Mouse (Mus musculus) c-Kit-positive CD71-positive TER-119-negative erythroid progenitor cells, embryonic 14.5 days (primary cell): ENCODE data around the gene Card19.

Experiments
- DNase-seq: peaks from one replicate; pipeline ENCODE4 v3.0.0-alpha.2; 2013; ENCODE audit warnings: low read depth

Card19 gene

DNA sequence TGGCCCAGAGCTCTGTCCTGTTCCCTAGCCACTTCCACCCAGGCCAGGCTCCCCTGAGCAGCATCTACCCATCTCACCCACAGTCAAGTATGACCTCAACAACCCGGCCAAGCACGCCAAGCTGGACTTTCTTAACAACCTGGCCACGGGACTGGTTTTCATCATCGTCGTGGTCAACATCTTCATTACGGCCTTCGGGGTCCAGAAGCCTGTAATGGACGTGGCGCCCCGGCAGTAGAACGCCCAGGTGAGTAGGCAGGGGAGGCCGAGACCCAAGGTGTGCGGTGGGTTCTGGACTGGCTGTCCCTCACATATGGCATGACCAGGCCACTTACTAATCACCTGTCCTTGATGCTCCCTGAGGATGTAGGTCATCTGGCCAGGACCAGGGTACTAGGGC lies 21.0 kb downstream of the Card19 start:
- no peak for DNase-seq

DNA sequence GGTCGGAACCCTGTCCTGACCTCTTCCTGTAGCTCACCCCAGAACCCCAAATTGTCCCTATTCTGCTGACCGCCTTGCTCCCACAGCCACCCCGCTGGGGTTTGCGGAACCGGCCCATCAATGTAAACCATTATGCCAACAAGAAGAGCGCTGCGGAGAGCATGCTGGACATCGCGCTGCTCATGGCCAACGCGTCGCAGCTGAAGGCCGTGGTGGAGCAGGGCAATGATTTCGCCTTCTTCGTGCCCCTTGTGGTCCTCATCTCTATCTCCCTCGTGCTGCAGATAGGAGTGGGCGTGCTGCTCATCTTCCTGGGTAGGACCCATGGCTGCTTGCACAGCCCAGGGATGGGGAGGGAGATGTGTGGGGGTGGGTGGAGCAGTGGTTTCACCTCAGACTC lies 22.2 kb downstream of the Card19 start:
- no peak for DNase-seq

DNA sequence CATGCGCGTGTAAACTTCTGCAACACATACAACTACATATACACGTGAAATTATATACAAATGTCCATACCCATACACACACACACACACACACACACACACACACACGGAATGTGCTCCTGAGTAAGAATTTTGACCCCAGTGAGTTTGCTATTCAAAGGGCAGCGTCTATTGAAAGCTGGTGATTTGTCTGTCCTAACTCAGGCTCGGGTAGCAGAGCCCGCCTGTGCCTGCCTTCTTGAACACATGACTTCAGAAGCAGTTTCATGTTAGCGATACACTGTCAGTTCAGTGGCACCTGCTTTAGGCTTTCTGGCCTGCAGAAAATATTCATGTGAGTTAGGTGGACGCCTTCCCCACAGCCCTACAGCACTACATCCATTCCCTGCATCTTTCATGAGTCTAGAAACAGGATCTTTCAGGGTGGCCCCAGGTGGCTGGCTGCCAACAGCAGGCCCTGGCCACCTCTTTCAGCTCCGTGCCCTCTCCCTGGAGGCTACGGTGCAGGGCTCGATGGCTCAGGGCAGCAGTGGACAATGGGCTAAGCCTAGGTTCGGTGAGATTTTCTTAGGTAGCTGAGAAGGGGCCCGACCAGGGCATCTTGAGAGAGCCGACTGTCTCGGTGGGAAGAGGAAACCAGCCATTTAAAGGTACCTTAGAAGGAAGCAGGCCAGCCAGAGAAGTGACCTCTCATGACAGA lies 23.5 kb downstream of the Card19 start:
- no peak for DNase-seq

DNA sequence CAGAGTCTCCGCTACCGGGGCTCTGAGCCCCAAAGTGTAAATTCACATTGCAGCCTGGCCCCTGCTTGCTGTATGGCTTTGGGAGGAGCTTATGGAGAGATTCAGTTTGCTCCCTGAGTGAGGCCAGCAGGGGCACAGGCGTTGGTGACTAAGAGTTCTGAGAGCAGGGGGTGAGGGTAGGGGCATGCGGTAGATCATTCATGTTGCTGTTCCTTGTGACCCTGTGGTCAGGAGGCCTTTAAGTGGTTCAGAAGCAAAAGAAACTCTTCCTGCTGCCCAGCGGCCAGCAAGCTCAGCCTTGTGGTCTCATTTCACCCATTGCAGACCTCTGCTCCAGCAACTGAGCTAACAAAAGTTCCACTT lies 24.2 kb downstream of the Card19 start:
- DNase-seq: no peak

- no peak for DNase-seq
Measured at GRCm38 (mm10) chr13:49190876-49191672, 24.8 kb downstream of the Card19 start.

DNA sequence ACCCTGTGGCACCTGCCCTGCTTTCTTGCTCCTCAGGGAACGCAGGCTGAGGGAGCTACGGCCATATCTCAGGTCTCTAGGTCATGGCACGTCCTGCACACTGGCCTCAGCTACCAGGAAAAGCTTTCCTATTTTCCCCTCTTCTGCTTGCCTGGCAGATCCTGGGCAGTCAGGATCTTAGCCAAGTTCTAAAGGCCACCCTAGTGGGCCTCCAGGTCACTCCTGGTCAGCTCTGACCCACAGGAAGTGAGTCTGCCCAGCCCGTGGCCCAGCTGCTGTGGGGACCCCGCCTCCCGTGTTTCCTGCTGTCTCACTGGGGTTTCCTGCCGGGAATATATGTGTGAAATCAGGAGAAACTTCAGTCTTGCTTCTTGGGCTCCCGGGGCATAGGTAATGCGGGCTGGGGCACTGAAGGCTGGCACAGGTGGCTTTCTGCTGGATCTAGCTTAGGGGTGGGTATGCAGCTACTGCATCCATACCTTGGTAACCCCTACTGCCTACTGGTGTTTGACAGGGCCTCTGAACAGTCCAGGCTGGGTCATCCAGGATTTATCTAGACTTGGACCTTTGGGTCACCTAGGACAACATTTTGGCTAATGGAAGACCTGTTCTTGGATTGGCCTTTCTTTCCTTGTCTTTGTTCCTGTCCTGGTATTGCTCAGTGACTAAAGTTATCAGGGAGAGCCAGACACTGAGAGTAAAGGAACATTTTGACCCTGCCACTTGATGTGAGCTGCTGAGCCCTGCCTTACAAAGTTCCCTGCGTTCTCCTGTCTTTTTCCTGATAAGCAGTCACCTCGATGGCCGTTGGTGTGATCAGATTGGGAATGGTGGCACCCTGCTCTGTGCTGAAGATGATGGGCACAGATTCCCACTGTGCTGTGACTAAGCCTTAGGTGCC lies 25.6 kb downstream of the Card19 start:
- DNase-seq: no peak

GRCm38 (mm10) chr13:49188966-49189360 lies 26.9 kb downstream of the Card19 start:
- no peak for DNase-seq

- no peak for DNase-seq
Measured at GRCm38 (mm10) chr13:49188219-49188965, 27.4 kb downstream of the Card19 start.

DNA sequence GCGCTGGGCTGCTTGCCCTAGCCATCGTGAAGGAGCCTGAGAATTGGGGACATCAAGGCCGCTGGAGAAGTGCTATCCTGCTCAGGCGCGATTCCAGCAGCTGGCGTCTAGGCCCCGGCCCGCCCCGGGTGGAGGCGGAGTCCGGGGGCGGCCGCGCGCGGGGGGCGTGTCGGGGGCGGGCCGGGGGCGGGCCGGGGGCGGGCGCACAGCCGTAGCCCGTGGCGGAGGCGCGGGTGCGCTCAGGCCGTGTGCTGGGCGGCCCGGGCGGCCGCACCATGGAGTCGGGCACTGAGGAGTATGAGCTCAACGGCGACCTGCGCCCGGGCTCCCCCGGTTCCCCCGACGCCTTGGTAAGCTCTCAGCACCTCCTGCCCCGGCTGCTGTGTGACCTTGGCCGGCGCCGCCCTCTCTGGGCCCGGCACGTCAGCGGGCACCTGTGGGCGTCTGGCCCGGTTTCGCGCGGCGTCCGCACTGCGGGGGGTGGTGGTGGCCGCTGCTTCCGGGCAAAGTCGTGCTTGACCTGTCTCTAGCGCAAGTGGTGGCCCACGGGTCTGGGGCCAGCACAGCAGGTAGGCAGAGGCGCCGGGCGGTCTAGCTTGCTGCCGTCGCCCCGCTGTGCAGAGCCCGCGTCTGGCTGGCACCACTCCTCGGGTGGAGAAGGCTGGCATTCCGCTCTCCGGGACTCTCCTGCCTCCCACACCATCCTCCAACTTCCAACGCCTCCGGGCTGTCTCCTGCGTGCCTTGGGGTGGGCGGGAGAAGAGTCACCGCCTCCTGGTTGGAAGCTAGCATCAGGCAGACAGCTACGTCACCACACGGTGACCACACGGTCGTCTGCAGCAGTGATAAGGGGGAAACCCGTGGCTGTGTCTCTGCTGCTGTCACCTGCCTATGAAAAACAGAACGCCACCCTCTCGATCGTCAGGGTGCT lies 28.3 kb downstream of the Card19 start, which contains the start of gene Ninj1:
Gene Ninj1 (plus strand): TSS at position 198 of the 931 bp plus-strand sequence.
- peak; percentile 83 for DNase-seq

- no peak for DNase-seq
Measured at GRCm38 (mm10) chr13:49186798-49187287, 29.0 kb downstream of the Card19 start.

- DNase-seq: no peak
Measured at GRCm38 (mm10) chr13:49183646-49184045, 32.2 kb downstream of the Card19 start.

DNA sequence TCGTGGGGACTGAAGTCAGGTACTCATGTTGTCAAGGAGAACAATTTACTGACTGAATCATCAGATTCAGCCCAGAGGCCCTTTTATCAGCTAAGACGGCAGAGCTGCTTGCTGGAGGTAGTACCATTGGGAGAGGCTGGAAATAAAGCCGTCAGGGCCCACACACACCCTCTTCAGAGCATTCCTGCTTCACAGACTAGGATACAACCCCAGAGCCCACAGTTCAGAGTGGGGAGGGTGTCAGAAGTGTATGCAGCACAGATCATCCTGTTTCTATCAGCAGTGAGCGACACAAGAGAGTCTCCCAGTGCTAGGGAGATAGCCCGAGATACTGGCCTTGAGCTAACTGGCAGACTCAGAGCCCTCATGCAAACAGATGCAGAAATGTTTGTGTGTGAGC lies 32.7 kb downstream of the Card19 start:
- DNase-seq: no peak

DNA sequence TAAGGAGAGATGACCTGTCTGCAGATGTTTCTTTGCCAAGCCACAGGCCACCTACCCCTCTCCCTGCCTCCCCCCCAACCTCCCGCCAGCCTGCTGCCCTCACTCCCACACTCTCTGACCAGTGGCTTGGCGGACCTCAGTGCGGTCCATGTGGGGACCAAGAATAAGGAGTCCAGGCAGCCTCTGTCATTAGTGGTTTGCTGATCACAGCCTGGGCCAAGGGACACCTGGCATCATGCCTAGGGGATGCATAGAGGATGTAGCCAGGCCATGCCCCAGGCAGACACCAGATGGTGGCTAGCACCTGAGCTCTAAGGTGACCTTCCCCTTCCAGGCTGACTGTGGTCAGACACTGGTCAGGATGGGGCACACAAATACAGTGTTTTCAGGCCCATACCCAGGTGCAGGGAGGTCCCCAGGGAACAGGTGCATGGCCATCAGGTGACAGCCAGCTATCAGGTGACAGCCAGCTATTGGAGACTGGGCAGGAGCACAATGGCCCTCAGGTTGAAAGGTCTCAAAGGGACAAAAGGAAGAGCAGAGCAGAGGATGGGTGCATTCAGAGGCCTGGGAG lies 34.3 kb downstream of the Card19 start:
- no peak for DNase-seq

GRCm38 (mm10) chr13:49180691-49181090 lies 35.1 kb downstream of the Card19 start:
- no peak for DNase-seq

- DNase-seq: no peak
Measured at GRCm38 (mm10) chr13:49180274-49180673, 35.6 kb downstream of the Card19 start.

GRCm38 (mm10) chr13:49178839-49179585 lies 36.8 kb downstream of the Card19 start:
- DNase-seq: no peak

DNA sequence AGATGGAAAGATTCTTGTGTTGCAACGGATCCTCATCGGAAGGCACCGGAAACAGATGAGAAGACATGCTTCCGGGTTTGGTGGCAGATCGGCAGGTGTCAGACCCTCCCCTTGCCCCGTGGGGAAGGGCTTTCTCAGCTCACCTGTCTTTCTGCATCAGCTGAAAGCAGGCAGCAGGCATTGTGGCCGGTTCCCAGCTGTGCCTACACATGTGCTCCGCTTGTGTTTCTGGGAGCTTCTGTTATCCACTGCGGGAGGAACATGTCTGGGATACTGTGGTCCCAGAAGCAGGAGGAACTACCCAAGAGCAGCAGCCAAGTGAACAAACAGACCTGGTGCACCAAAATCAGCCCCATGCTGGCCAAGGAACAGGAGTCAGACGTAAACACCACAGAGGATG lies 40.3 kb downstream of the Card19 start:
- DNase-seq: no peak

DNA sequence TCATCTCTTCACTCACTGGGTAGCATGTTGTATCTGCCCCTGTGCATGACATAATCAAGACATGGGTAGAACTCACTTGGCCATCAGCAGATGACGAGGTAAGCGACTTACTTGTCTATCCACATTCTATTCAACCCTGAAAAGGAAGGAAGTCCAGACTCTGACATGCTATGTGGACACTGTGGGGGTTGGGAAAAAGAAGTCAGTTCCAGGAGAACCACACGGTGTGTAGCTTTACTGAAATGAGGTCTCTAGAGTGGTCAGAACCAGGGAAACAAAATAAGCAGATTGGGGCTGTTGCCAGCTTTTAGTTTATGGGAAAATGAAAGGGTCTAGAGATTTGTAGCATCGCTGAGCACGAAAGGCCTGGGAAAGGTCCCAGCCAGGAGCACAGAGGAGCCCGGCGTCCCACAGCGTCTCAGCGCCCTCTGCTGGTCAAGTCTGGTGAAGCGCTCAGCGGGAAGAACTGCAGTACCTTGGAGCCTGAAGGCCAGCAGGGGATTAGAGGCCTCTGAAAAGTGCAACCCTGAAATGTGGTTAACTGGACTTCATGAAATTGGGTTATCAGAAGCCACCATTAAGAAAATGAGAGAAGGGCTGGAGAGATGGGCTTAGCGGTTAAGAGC lies 42.8 kb downstream of the Card19 start:
- DNase-seq: peak; percentile 56

- DNase-seq: no peak
Measured at GRCm38 (mm10) chr13:49172335-49172734, 43.5 kb downstream of the Card19 start.
